Mouse (Mus musculus): ENCODE data around the gene Lrp4.

- no peak for TF ChIP-seq POLR2A (IDR thresholded peaks at IDR 0.05; ENCODE audit: insufficient read depth, low read depth, low read length)
- TF ChIP-seq CTCF (IDR thresholded peaks at IDR 0.05): no peak
- TF ChIP-seq EP300 (IDR thresholded peaks at IDR 0.05; ENCODE audit: insufficient read depth, low read depth, low read length): no peak
Observed at GRCm38 (mm10) chr2:91441715-91442114, 15.6 kb upstream of the Lrp4 start.
